Mouse (Mus musculus) cortical plate, adult 2 months (tissue): ENCODE results near the gene Cgnl1.

Experiments used
- CTCF ChIP-seq: fragments of 200-500 bp; IDR thresholded peaks from 2 replicates; pipeline ENCODE4 v1.5.1; 2011; ENCODE audit warnings: mild to moderate bottlenecking, control low read depth, low read length; ENCODE audit not compliant: insufficient read depth; ENCODE audit errors: extremely low read depth
- POLR2A ChIP-seq: fragments of 200-500 bp; IDR thresholded peaks from 2 replicates; pipeline ENCODE4 v1.6.1; 2011; ENCODE audit warnings: mild to moderate bottlenecking, low read length, control low read depth; ENCODE audit not compliant: insufficient read depth; ENCODE audit errors: extremely low read depth

- TF ChIP-seq CTCF, result no peak
- no peak for TF ChIP-seq POLR2A
Observed at GRCm38 (mm10) chr9:71642270-71642669, 129.1 kb downstream of the Cgnl1 start.
